Mouse (Mus musculus) testis, postnatal 14 days (tissue): ENCODE measurements around the gene Ift74.

Experiments used
- DNase-seq: peaks from one replicate; pipeline ENCODE4 v3.0.0; 2021; ENCODE audit warnings: low spot score

The Ift74 gene

GRCm38 (mm10) chr4:94692175-94692574 is 77.9 kb downstream of the Ift74 start:
- DNase-seq = no peak

- DNase-seq = no peak
Measured at GRCm38 (mm10) chr4:94696368-94696767, 82.1 kb downstream of the Ift74 start.

- DNase-seq = no peak
Measured at GRCm38 (mm10) chr4:94711002-94711401, 96.7 kb downstream of the Ift74 start.

GRCm38 (mm10) chr4:94711426-94711825 is 97.1 kb downstream of the Ift74 start:
- no peak for DNase-seq

GRCm38 (mm10) chr4:94713741-94714140 is 99.5 kb downstream of the Ift74 start:
- no peak for DNase-seq

- no peak for DNase-seq
Measured at GRCm38 (mm10) chr4:94715166-94715565, 100.9 kb downstream of the Ift74 start.

GRCm38 (mm10) chr4:94725799-94726198 is 111.5 kb downstream of the Ift74 start:
- no peak for DNase-seq

GRCm38 (mm10) chr4:94732721-94733120 is 118.4 kb downstream of the Ift74 start:
- DNase-seq = no peak

- DNase-seq = no peak
Measured at GRCm38 (mm10) chr4:94737326-94738295, 123.3 kb downstream of the Ift74 start.

GRCm38 (mm10) chr4:94738838-94739731 is 124.8 kb downstream of the Ift74 start, which contains the start of gene Tek:
Gene Tek (plus strand): TSS chr4:94739289.
- DNase-seq = no peak

- no peak for DNase-seq
Measured at GRCm38 (mm10) chr4:94741824-94742223, 127.5 kb downstream of the Ift74 start.
